Mouse (Mus musculus): ENCODE data around the gene Kcnj13.

DNA sequence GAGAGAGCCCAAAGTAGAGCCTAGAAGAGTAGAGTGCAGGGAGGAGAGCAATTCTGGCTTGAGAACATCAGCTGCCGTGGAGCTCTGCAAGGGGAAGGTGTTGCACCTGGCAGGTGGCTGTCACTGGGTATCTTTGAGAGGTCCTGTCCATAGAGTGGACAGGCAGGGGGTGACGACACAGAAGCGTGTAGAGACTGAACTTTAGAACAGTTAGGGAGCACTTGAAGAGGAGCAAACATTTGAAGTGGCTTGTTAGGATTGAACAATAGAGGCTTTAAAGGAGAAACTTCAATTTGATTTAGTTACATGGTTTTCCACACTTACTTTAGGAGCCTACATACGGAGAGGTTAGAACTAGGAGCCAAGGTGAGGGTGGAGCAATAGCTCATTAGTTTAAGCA is 14.9 kb upstream of the Kcnj13 start:
- TF ChIP-seq CTCF (IDR thresholded peaks at IDR 0.05; ENCODE audit: low read depth, low read length) (no peak), GATA1 (IDR thresholded peaks at IDR 0.05; ENCODE audit: borderline replicate concordance, low read length) (no peak)

All from G1E (cell line).